Mouse (Mus musculus) ES-E14 (cell line): ENCODE data around the gene Apoc1.

Experiments
- CHD2 ChIP-seq: IDR thresholded peaks from 2 replicates; pipeline ENCODE4 v1.6.1; 2014; ENCODE audit warnings: mild to moderate bottlenecking, low read depth, low read length, inconsistent platforms
- ZC3H11A ChIP-seq: IDR thresholded peaks from 2 replicates; pipeline ENCODE4 v1.6.1; 2012; ENCODE audit warnings: low read depth, mild to moderate bottlenecking, inconsistent platforms, low read length, borderline replicate concordance

GRCm38 (mm10) chr7:19690845-19691244 lies 1.6 kb downstream of the Apoc1 start:
- TF ChIP-seq ZC3H11A (no peak), CHD2 (no peak)
